Mouse (Mus musculus) G1E (cell line): ENCODE data around the gene Gucy2e. TPM values are rescaled to one million over a fixed set of nuclear protein-coding genes. Genes with fewer than 3 reads are reported as not detected.

Experiments used
- ATAC-seq: 2 replicates; pipeline ENCODE4 v1.8.0; 2016; ENCODE audit warnings: mild to moderate bottlenecking; ENCODE audit not compliant: insufficient number of reproducible peaks, poor library complexity, low FRiP score, severe bottlenecking; ENCODE audit errors: extremely low read depth
- DNase-seq: peaks from one replicate; pipeline ENCODE4 v3.0.0; 2012; ENCODE audit warnings: low spot score
- H3K27me3 ChIP-seq: 2 replicates; pipeline ENCODE4 v1.6.1; 2012; ENCODE audit warnings: mild to moderate bottlenecking, low read length, inconsistent platforms; ENCODE audit not compliant: insufficient read depth
- H3K36me3 ChIP-seq: replicated peaks from 2 replicates; pipeline ENCODE3; 2012; ENCODE audit warnings: mild to moderate bottlenecking, inconsistent platforms
- H3K4me1 ChIP-seq: 2 replicates; pipeline ENCODE4 v1.6.1; 2012; ENCODE audit warnings: low read depth, low read length, inconsistent platforms, mixed read lengths; ENCODE audit not compliant: insufficient read depth
- H3K4me3 ChIP-seq: 2 replicates; pipeline ENCODE4 v1.5.1; 2012; ENCODE audit warnings: low read depth, mild to moderate bottlenecking, inconsistent platforms, low read length, moderate library complexity, mixed read lengths
- H3K9me3 ChIP-seq: replicated peaks from 2 replicates; pipeline ENCODE4 v1.6.1; 2012; ENCODE audit warnings: inconsistent platforms
- CTCF ChIP-seq: IDR thresholded peaks from 2 replicates; pipeline ENCODE4 v1.5.1; 2012; ENCODE audit warnings: low read depth, low read length, inconsistent platforms, mixed read lengths
- GATA1 ChIP-seq: IDR thresholded peaks from 2 replicates; pipeline ENCODE4 v1.6.1; 2012; ENCODE audit warnings: borderline replicate concordance, low read length, inconsistent platforms, mixed read lengths
- GATA2 ChIP-seq: IDR thresholded peaks from 2 replicates; pipeline ENCODE4 v1.6.1; 2012; ENCODE audit warnings: low read depth, low read length, inconsistent platforms, borderline replicate concordance
- POLR2AphosphoS5 ChIP-seq: IDR thresholded peaks from 2 replicates; pipeline ENCODE4 v1.6.1; 2012; ENCODE audit warnings: low read depth, low read length, inconsistent platforms; ENCODE audit not compliant: insufficient replicate concordance
- TAL1 ChIP-seq: conservative IDR thresholded peaks from 2 replicates; pipeline ENCODE4 v1.6.1; 2012; ENCODE audit warnings: low read depth, low read length, inconsistent platforms, mixed read lengths
- polyA plus RNA-seq: library from polyadenylated mRNA; stranded (reverse); fragments of >175 nt; gene quantifications from 2 replicates; pipeline ENCODE4 v1.2.3, GENCODE M21; 2012
- total RNA-seq, 2 experiments: library from RNA; stranded (forward) in 1 of 2; stranded (reverse) in 1 of 2; fragments of 200-1000 nt in 1 of 2; fragments of >200 nt in 1 of 2; fragmentation: Nextera tagmentation in 1 of 2; gene quantifications; 2 replicates each; pipeline ENCODE4 v1.2.3; 2014 to 2017

The Gucy2e gene
- total and polyA plus RNA-seq, 3 experiments = 0.05 TPM; not detected in 2

GRCm38 (mm10) chr11:69257807-69258206 is 21.0 kb upstream of the Gucy2e start:
- TF ChIP-seq GATA2 (no peak), GATA1 (no peak), CTCF (no peak), TAL1 (no peak), POLR2AphosphoS5 (no peak)
- ATAC-seq = no peak
- DNase-seq = peak; percentile 33
- Histone ChIP-seq H3K4me1 (peaks cover 7% of the 10 kb centered on the region; the same call in 1 of the 2 replicates), H3K4me3 (no peak overlapping the region), H3K27me3 (peaks cover 45% of the 10 kb centered on the region), H3K36me3 (no peaks in the 10 kb centered on the region), H3K9me3 (no peaks in the 10 kb centered on the region)

GRCm38 (mm10) chr11:69257072-69257471 is 20.2 kb upstream of the Gucy2e start:
- DNase-seq = no peak
- no peak overlapping the region for H3K4me3 ChIP-seq
- TF ChIP-seq CTCF (no peak), TAL1 (no peak), POLR2AphosphoS5 (no peak), GATA1 (no peak)
- no peaks in the 10 kb centered on the region for H3K36me3 ChIP-seq
- H3K4me1 ChIP-seq = peaks cover 7% of the 10 kb centered on the region; the same call in 1 of the 2 replicates
- no peaks in the 10 kb centered on the region for H3K9me3 ChIP-seq
- no peak for ATAC-seq
- peaks cover 42% of the 10 kb centered on the region for H3K27me3 ChIP-seq

- no peak for ATAC-seq
- Histone ChIP-seq H3K36me3 (no peaks in the 10 kb centered on the region), H3K4me1 (peaks cover 7% of the 10 kb centered on the region; the same call in 1 of the 2 replicates), H3K27me3 (peaks cover 35% of the 10 kb centered on the region), H3K4me3 (no peak overlapping the region), H3K9me3 (no peaks in the 10 kb centered on the region)
- TF ChIP-seq GATA1 (no peak), GATA2 (no peak), CTCF (no peak), POLR2AphosphoS5 (no peak), TAL1 (no peak)
- no peak for DNase-seq
Observed at GRCm38 (mm10) chr11:69254808-69255207, 18.0 kb upstream of the Gucy2e start.

GRCm38 (mm10) chr11:69253131-69253530 is 16.3 kb upstream of the Gucy2e start:
- TF ChIP-seq POLR2AphosphoS5 = no peak
- no peak for TF ChIP-seq TAL1
- no peak for TF ChIP-seq GATA2
- no peak for TF ChIP-seq GATA1
- TF ChIP-seq CTCF = no peak
- no peaks in the 10 kb centered on the region for H3K36me3 ChIP-seq
- peaks cover 33% of the 10 kb centered on the region for H3K27me3 ChIP-seq
- ATAC-seq (no peak), DNase-seq (no peak)
- no peak overlapping the region for H3K4me3 ChIP-seq
- H3K9me3 ChIP-seq = no peaks in the 10 kb centered on the region
- H3K4me1 ChIP-seq = 0 out of 2 replicates have a peak, but pooled peaks cover 2% of the 10 kb centered on the region

DNA sequence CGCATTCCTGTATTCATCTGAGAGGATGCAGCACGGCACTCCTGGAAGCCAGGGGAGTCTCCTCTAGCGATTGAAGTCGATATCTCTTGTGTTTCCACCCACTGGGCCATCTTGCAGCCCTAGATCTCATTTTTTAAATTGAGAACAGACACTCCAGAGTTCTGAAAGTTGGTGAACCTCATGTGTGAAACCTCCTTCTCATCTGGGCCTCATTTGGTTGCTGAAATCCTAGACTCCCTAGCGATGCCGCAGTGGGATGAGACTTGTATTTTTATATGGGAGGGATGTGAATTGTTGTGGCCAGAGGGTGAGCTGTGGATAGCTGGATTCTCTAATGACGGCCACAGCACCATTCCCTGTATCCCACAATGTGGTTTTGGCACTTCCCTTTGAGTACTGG is 15.1 kb upstream of the Gucy2e start:
- Histone ChIP-seq H3K4me1 (no peaks in the 10 kb centered on the region), H3K27me3 (peaks cover 41% of the 10 kb centered on the region), H3K36me3 (no peaks in the 10 kb centered on the region), H3K4me3 (no peak overlapping the region), H3K9me3 (no peaks in the 10 kb centered on the region)
- TF ChIP-seq CTCF (no peak), POLR2AphosphoS5 (no peak)
- no peak for ATAC-seq
- no peak for DNase-seq

DNA sequence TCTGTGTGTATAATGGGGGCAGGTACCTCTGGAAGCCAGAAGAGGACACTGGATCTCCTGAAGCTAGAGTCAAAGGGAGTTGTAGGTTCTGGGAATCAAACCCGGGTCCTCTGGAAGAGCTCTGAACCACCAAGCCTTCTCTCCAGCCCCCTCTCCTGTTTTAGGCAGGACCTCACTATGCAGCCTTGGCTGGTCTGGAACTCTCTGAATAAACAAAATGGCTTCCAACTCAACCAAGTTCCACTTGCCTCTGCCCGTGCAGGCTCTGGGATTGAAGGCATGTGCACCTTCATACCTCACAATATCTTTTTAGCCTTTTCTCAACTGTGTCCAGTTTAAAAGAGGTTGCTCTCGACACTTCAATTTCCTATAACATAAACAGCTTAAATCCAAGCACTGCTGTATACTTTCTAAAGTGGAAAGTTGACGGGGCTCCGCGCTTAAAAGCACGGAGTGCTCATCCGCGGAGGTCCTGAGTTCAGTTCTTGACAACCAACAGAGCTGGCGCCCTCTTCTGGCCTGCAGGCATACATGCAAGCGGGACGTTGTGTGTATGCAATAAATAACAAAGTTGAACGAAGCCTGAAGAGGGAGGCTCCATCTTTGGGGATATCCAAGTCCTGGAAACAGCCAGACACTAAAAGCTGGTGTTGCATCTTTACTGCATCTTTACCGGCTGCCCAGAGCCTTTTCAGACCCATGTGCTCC is 14.5 kb upstream of the Gucy2e start:
- H3K9me3 ChIP-seq = no peaks in the 10 kb centered on the region
- H3K27me3 ChIP-seq = peaks cover 39% of the 10 kb centered on the region
- TF ChIP-seq CTCF (peak; percentile 7; the same call in 1 of the 2 replicates), POLR2AphosphoS5 (no peak), GATA2 (no peak)
- no peak overlapping the region for H3K4me3 ChIP-seq
- no peak for DNase-seq
- H3K4me1 ChIP-seq = no peaks in the 10 kb centered on the region
- no peaks in the 10 kb centered on the region for H3K36me3 ChIP-seq
- no peak for ATAC-seq

GRCm38 (mm10) chr11:69250106-69250505 is 13.3 kb upstream of the Gucy2e start:
- Histone ChIP-seq H3K27me3 (peaks cover 31% of the 10 kb centered on the region), H3K36me3 (no peaks in the 10 kb centered on the region)
- TF ChIP-seq CTCF (no peak), POLR2AphosphoS5 (no peak), GATA1 (no peak), TAL1 (no peak), GATA2 (no peak)

More at GRCm38 (mm10) chr11:69250106-69250505, 13.3 kb upstream of the Gucy2e start:
- no peak overlapping the region for H3K4me3 ChIP-seq
- ATAC-seq = no peak
- H3K4me1 ChIP-seq = no peaks in the 10 kb centered on the region
- no peak for DNase-seq
- no peaks in the 10 kb centered on the region for H3K9me3 ChIP-seq
